In the genomic region with DNA sequence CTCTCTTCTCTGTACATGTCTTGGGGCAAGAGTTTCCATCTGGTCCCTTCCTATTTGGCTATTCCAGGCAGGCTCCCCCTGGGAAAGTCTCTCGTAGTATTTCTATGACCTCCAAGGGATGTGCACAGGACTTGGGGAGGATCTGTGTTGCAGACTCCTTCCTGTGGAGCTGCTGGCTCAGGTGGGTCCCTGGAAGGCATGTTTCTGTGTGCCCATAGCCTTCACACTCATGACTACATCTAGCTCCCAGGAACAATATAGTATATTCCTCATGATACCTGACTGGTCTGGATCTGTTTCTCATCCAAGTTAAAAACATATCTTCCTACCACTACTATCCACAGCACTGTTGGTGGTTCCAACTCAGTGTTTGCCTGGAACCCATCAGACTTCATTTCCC, we compare ENCODE assay signal across 20 mouse cellular contexts. TPM values are rescaled to one million over a fixed set of nuclear protein-coding genes. Genes with fewer than 3 reads are reported as not detected.
"Had no signal": no experiment of that assay in that cellular context is flagged by ENCODE, and none has a peak within 500 bp of the region (broad histone marks: within the 10 kb centered on the region; RNA-seq: fewer than 3 reads in every experiment).

No protein-coding gene starts in this region.

- H3K27ac ChIP-seq: kidney, postnatal 0 days; liver, embryonic 14.5 days; midbrain, embryonic 12.5 days; neural tube, embryonic 12.5 days had no signal

- H3K9ac ChIP-seq: liver, embryonic 14.5 days; midbrain, embryonic 12.5 days; neural tube, embryonic 12.5 days had no signal

- H3K4me2 ChIP-seq: midbrain, embryonic 12.5 days; neural tube, embryonic 12.5 days had no signal

- H3K9me3 ChIP-seq: midbrain, embryonic 12.5 days; neural tube, embryonic 12.5 days had no signal

- ATAC-seq: inflammation-experienced regulatory T-cells, adult 6 months; intestine, postnatal 0 days; lung, postnatal 0 days had no signal

- H3K4me3 ChIP-seq: midbrain, embryonic 12.5 days; neural tube, embryonic 12.5 days had no signal

- H3K27me3 ChIP-seq: midbrain, embryonic 12.5 days; neural tube, embryonic 12.5 days had no signal

- DNase-seq: kidney, adult 8-10 months; kidney, postnatal 36 days; layer of hippocampus, adult 9-11 months; layer of hippocampus, postnatal 36 days; left cerebral cortex, postnatal 4 days; liver; lung, adult 18-20 months; lung, postnatal 4 days; right cerebral cortex, postnatal 4 days; spleen, adult 18-20 months; thymus, adult 2 months; thymus, postnatal 36 days had no signal

RNA-seq across cellular contexts. Expression of a gene that starts 32.5 kb away (rescaled TPM):
- polyA plus RNA-seq: inflammation-experienced regulatory T-cells, adult 6 months had no signal

RNA-seq across cellular contexts. Expression of a gene that starts 56.3 kb away (rescaled TPM):
- polyA plus RNA-seq: inflammation-experienced regulatory T-cells, adult 6 months had no signal

RNA-seq across cellular contexts. Expression of a gene that starts 58.2 kb away (rescaled TPM):
- polyA plus RNA-seq: inflammation-experienced regulatory T-cells, adult 6 months; intestine, postnatal 0 days; kidney, postnatal 0 days; liver, embryonic 14.5 days; lung, postnatal 0 days; testis, adult 2 months had no signal
